Mouse (Mus musculus) embryonic fibroblast, embryonic 13.5 days (primary cell): Measurements from ENCODE around the gene Kdsr. TPM values are rescaled to one million over a fixed set of nuclear protein-coding genes. Genes with fewer than 3 reads are reported as not detected.

Experiments used
- H3K27ac ChIP-seq: 2 replicates; pipeline ENCODE4 v1.5.1; 2012; ENCODE audit warnings: low read length, control low read depth, inconsistent platforms; ENCODE audit not compliant: insufficient read depth
- H3K4me1 ChIP-seq: 2 replicates; pipeline ENCODE4 v1.6.1; 2011; ENCODE audit warnings: low read length; ENCODE audit not compliant: control insufficient read depth, insufficient read depth
- H3K4me3 ChIP-seq: 2 replicates; pipeline ENCODE4 v1.5.1; 2011; ENCODE audit warnings: mild to moderate bottlenecking, control low read depth, low read length; ENCODE audit not compliant: insufficient read depth
- CTCF ChIP-seq: IDR thresholded peaks from 2 replicates; pipeline ENCODE4 v1.5.1; 2011; ENCODE audit warnings: mild to moderate bottlenecking, control low read depth, low read length, moderate library complexity, borderline replicate concordance; ENCODE audit not compliant: insufficient read depth
- POLR2A ChIP-seq: IDR thresholded peaks from 2 replicates; pipeline ENCODE4 v1.6.1; 2011; ENCODE audit warnings: low read depth, mild to moderate bottlenecking, control low read depth, low read length, moderate library complexity
- polyA plus RNA-seq: library from polyadenylated mRNA; stranded (reverse); fragments of >200 nt; gene quantifications from 2 replicates; pipeline ENCODE4 v1.2.4, GENCODE M21; 2011; ENCODE audit warnings: low read depth; ENCODE audit not compliant: missing spikeins, insufficient read length

Kdsr gene
- polyA plus RNA-seq, 1 experiment = 31.6 TPM

DNA sequence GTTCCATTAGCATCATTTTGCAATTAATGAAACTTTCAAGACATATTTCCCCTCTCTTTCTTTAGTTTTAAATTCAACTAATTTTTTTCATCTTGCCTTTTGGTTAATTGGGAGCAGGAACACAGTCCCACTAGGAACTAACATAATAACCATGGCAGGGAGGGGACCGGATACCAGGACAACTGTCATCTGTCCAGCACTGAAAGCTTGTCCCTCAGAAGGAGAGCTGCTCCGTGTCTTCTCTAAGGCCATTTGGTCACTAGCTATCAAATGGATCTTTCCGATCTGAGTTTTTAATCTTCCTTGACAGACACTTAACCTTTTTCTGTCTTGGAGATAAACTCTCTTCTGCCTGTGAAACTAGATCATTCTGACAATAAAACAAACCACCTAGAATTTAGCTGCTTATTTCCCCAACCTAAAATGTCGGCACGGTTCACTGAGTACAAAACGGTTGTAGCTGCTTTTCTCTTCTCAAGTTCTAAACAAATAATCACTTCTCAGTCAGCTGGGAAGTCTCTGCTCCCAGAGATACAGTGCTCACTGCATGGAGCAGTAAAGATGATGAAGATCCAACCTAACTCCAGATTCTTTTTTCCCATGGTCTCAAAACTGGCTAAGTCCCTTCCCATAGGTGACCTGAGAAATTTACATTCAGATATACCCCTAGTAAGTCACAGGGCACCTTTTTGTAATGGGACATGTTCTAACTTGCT, 79.6 kb downstream of the Kdsr start:
- no peak overlapping the region for H3K4me3 ChIP-seq
- TF ChIP-seq POLR2A = no peak
- TF ChIP-seq CTCF = no peak
- no peak overlapping the region for H3K27ac ChIP-seq
- no peaks in the 10 kb centered on the region for H3K4me1 ChIP-seq

GRCm38 (mm10) chr1:106678060-106678478, 81.5 kb downstream of the Kdsr start:
- Histone ChIP-seq H3K4me3 (no peak overlapping the region), H3K4me1 (no peaks in the 10 kb centered on the region), H3K27ac (no peak overlapping the region)
- TF ChIP-seq POLR2A = no peak
- TF ChIP-seq CTCF = no peak

Other genes starting within 250 kb of the Kdsr start
- 5.3 and 6.5 TPM in 2 replicates for gene Bcl2, start 45.5 kb downstream of the Kdsr start, polyA plus RNA-seq
- gene Vps4b, start 37.0 kb upstream of the Kdsr start, polyA plus RNA-seq = 77.5 and 91.3 TPM in 2 replicates
- not detected in 2 replicates for gene Serpinb5, start 101.4 kb upstream of the Kdsr start, polyA plus RNA-seq
- not detected in 2 replicates for gene Serpinb12, start 174.7 kb upstream of the Kdsr start, polyA plus RNA-seq
- gene Serpinb13, start 221.3 kb upstream of the Kdsr start, polyA plus RNA-seq = not detected in 2 replicates